Mouse (Mus musculus) cortical plate, adult 2 months (tissue): ENCODE data around the gene Snu13.

Experiments
- CTCF ChIP-seq: fragments of 200-500 bp; IDR thresholded peaks from 2 replicates; pipeline ENCODE4 v1.5.1; 2011; ENCODE audit warnings: mild to moderate bottlenecking, control low read depth, low read length; ENCODE audit not compliant: insufficient read depth; ENCODE audit errors: extremely low read depth
- POLR2A ChIP-seq: fragments of 200-500 bp; IDR thresholded peaks from 2 replicates; pipeline ENCODE4 v1.6.1; 2011; ENCODE audit warnings: mild to moderate bottlenecking, low read length, control low read depth; ENCODE audit not compliant: insufficient read depth; ENCODE audit errors: extremely low read depth

DNA sequence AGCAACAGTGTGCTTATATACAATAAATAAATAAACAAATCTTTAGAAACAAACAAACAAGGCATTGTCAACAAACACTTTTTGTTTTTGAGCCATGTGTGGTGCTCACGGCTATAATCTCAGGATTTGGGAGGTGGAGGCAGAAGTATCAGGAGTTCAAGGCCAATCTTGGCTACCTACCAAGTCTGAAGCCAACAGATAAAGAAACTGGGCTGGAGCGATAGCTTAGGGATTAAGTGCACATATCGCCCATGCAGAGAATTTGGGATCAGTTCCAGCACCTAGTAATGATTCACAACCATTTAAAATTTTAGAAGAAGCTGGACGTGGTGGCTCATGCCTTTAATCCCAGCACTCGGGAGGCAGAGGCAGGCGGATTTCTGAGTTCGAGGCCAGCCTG is 26.1 kb upstream of the Snu13 start:
- TF ChIP-seq CTCF (no peak), POLR2A (no peak)
